ENCODE assay signal across 7 mouse cellular contexts in genomic region chr3:30599711-30600545, GRCm38 (mm10). TPM values are rescaled to one million over a fixed set of nuclear protein-coding genes. Genes with fewer than 3 reads are reported as not detected.
DNase-seq lines count a peak whose midpoint lies in the region; ATAC-seq and TF ChIP-seq lines count a peak whose summit lies in the region.

TSS of gene Actrt3 (minus strand) at chr3:30599939.

- no peaks in the 10 kb centered on the region for H3K9me3 ChIP-seq in G1E (replicated peaks)
- H3K9me3 ChIP-seq in midbrain, embryonic 11.5 days (ENCODE audit: control insufficient read depth, low read length): no peaks in the 10 kb centered on the region

- intact Hi-C loops in left cerebral cortex, postnatal 25 days (cut with DNase I): loop anchor here (5.0 to 10.0 kb wide), 2 partner anchors 355 to 397 kb away; partner anchors contain the start of gene Prkci

- H3K27me3 ChIP-seq in G1E (ENCODE audit: insufficient read depth, low read length): no peaks in the 10 kb centered on the region
- no peaks in the 10 kb centered on the region for H3K27me3 ChIP-seq in midbrain, embryonic 11.5 days (ENCODE audit: control insufficient read depth, insufficient read depth, low read length)
- H3K27me3 ChIP-seq in splenic B cell, adult 2 months (ENCODE audit: control insufficient read depth, insufficient read depth, low read length, poor library complexity, severe bottlenecking): no peaks in the 10 kb centered on the region

- peaks cover 11% of the 10 kb centered on the region for H3K36me3 ChIP-seq in G1E (replicated peaks)
- no peaks in the 10 kb centered on the region for H3K36me3 ChIP-seq in midbrain, embryonic 11.5 days (ENCODE audit: control insufficient read depth, insufficient read depth, low read length)
- H3K36me3 ChIP-seq in splenic B cell, adult 2 months (ENCODE audit: control insufficient read depth, insufficient read depth, low read length, poor library complexity, severe bottlenecking): no peaks in the 10 kb centered on the region; the same call in 1 of the 2 replicates

- TF ChIP-seq POLR2A in bone marrow, adult 2 months (IDR thresholded peaks at IDR 0.05; ENCODE audit: borderline replicate concordance, control insufficient read depth, low read depth, low read length): no peak

- peak within 1 kb of the TSS; percentile 71 for H3K4me3 ChIP-seq in G1E (ENCODE audit: low read depth, low read length)
- peak within 1 kb of the TSS; percentile 71 for H3K4me3 ChIP-seq in bone marrow, adult 2 months (replicated peaks; ENCODE audit: control insufficient read depth, low read depth, low read length)
- H3K4me3 ChIP-seq in midbrain, embryonic 11.5 days (ENCODE audit: low read depth, low read length): peak within 1 kb of the TSS; percentile 56

- H3K9ac ChIP-seq in midbrain, embryonic 11.5 days (ENCODE audit: low read length): peak within 1 kb of the TSS; percentile 57

- H3K27ac ChIP-seq in bone marrow, adult 2 months (ENCODE audit: control insufficient read depth, insufficient read depth, low read depth, low read length, poor library complexity): no peak within 1 kb of the TSS
- no peak within 1 kb of the TSS for H3K27ac ChIP-seq in midbrain, embryonic 11.5 days (ENCODE audit: low read depth, low read length)

- TF ChIP-seq CTCF in G1E (IDR thresholded peaks at IDR 0.05; ENCODE audit: low read depth, low read length): no peak
- TF ChIP-seq CTCF in bone marrow, adult 2 months (IDR thresholded peaks at IDR 0.05; ENCODE audit: control insufficient read depth, insufficient read depth, low read length): no peak

- ATAC-seq in G1E (ENCODE audit: extremely low read depth, insufficient number of reproducible peaks, low FRiP score, poor library complexity, severe bottlenecking): no peak
- peak; percentile 23; the same call in 1 of the 2 replicates for ATAC-seq in erythroblast, adult 5-6 weeks (replicated peaks; ENCODE audit: low FRiP score, poor library complexity, severe bottlenecking)
- no peak for ATAC-seq in midbrain, embryonic 11.5 days (ENCODE audit: low FRiP score)

- no peak for DNase-seq in G1E (ENCODE audit: low spot score)
- peak; percentile 31 for DNase-seq in heart, postnatal 4 days
- peak; percentile 57 to 76 for DNase-seq in left cerebral cortex, postnatal 25 days (ENCODE audit: low spot score in 2 of 2)
- peak; percentile 93 for DNase-seq in midbrain, embryonic 11.5 days (ENCODE audit: low spot score, missing footprints)
- peak; percentile 57 for DNase-seq in splenic B cell, adult 2 months (ENCODE audit: low read depth, low spot score)

- H3K4me1 ChIP-seq in G1E (ENCODE audit: insufficient read depth, low read depth, low read length): peaks cover 40% of the 10 kb centered on the region
- H3K4me1 ChIP-seq in bone marrow, adult 2 months (ENCODE audit: control insufficient read depth, insufficient read depth, low read length): no peaks in the 10 kb centered on the region
- peaks cover 8% of the 10 kb centered on the region for H3K4me1 ChIP-seq in midbrain, embryonic 11.5 days (ENCODE audit: control insufficient read depth, insufficient read depth, low read length)

- peak within 1 kb of the TSS; percentile 80 for H3K4me2 ChIP-seq in midbrain, embryonic 11.5 days

- WGBS in bone marrow, adult 2 months: 1% methylated on average over 32 of the region's 32 CpGs
- whole genome bisulfite sequencing in midbrain, embryonic 11.5 days: 2% methylated on average over 32 of the region's 32 CpGs

RNA-seq across cellular contexts. Expression of gene Actrt3, which starts in this region (rescaled TPM):
- total RNA-seq in G1E (2014; fragmentation: Nextera tagmentation) (not detected in 2 replicates), G1E (2017) (0.12 and 0.27 TPM in 2 replicates)
- polyA plus RNA-seq in G1E (2012): not detected in 2 replicates
- polyA plus RNA-seq in bone marrow, adult 2 months (2011; ENCODE audit: insufficient read depth, insufficient read length, low replicate concordance, missing spikeins): not detected in 2 replicates
- 1.3 TPM in 1 of 2 replicates, not detected in the other for total RNA-seq in erythroblast, adult 5-6 weeks (2015; ENCODE audit: low replicate concordance)
- not detected in 2 replicates for total RNA-seq in erythroblast, adult 5-6 weeks (2017; ENCODE audit: low replicate concordance)
- total RNA-seq in heart, postnatal 4 days (2021): not detected
- under 1 TPM; 0.78 to 0.82 TPM for total RNA-seq in left cerebral cortex, postnatal 25 days (2021)
- polyA plus RNA-seq in midbrain, embryonic 11.5 days (2014; fragmentation: Nextera tagmentation; extraction: Ambion mirVana): 0.15 TPM in 2 replicates

Comparison
In these comparisons a context has a peak if more than half of its experiments do, and no peak if none do; other contexts are left out.
1. Peak in DNase-seq in heart, postnatal 4 days; RNA of the gene not detected or under 1 TPM.
2. Peak in DNase-seq in left cerebral cortex, postnatal 25 days; RNA of the gene not detected or under 1 TPM.
3. Peak in DNase-seq, H3K4me3 ChIP-seq, H3K9ac ChIP-seq and H3K4me2 ChIP-seq in midbrain, embryonic 11.5 days; RNA of the gene not detected or under 1 TPM.